30 mouse cellular contexts compared by ENCODE assay signal in the genomic region with DNA sequence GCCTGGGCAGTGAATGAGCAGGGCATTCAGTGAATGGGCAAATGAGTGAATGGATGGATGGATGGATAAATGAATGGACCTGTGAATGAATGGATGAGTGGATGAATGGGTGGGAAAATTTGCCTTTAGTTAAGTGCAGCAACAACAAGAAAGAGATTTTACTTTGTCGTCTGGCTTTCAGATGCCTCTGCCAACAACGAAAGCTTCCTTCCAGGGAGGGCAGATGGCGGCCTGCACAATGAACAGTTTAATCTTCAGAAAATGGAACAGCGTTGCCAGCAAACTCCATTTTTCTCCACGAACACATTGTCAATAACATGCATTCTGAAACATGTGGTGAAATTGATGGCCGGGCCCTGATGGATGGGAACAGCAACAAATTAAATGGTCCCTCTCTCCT.
A peak's percentile ranks its signal among the peaks of the same experiment; 100 is the strongest.
DNase-seq lines count a peak whose midpoint lies in the region; ATAC-seq and TF ChIP-seq lines count a peak whose summit lies in the region.
"Had no signal": no experiment of that assay in that cellular context is flagged by ENCODE, and none has a peak within 500 bp of the region (broad histone marks: within the 10 kb centered on the region; RNA-seq: fewer than 3 reads in every experiment).

No protein-coding gene starts in this region.

- no peak for TF ChIP-seq CTCF in brain, embryonic 14.5 days (IDR thresholded peaks at IDR 0.05; ENCODE audit: borderline replicate concordance, extremely low read depth, insufficient read depth, insufficient read length)
- TF ChIP-seq CTCF in forebrain, postnatal 0 days (IDR thresholded peaks at IDR 0.05; ENCODE audit: low read depth), result no peak

- no peak for TF ChIP-seq POLR2A in brain, embryonic 14.5 days (IDR thresholded peaks at IDR 0.05; ENCODE audit: borderline replicate concordance, extremely low read depth, insufficient read depth, insufficient read length, poor library complexity, severe bottlenecking)

- WGBS in forebrain, embryonic 15.5 days, result 14% methylated on average over 6 of the region's 6 CpGs
- 73% methylated on average over 6 of the region's 6 CpGs for WGBS in forebrain, embryonic 10.5 days
- WGBS in forebrain, postnatal 0 days, result 20% methylated on average over 6 of the region's 6 CpGs
- WGBS in midbrain, embryonic 10.5 days, result 88% methylated on average over 6 of the region's 6 CpGs

- no peak overlapping the region for H3K4me3 ChIP-seq in forebrain, embryonic 15.5 days
- no peak overlapping the region for H3K4me3 ChIP-seq in forebrain, embryonic 10.5 days
- H3K4me3 ChIP-seq in forebrain, postnatal 0 days (ENCODE audit: low read depth, low read length), result no peak overlapping the region
- no peak overlapping the region for H3K4me3 ChIP-seq in midbrain, embryonic 10.5 days
- H3K4me3 ChIP-seq: embryonic facial prominence, embryonic 12.5 days; heart, embryonic 15.5 days; intestine, embryonic 15.5 days; liver, embryonic 13.5 days; lung, embryonic 15.5 days; megakaryocyte, embryonic 14.5 days; neural tube, embryonic 15.5 days had no signal

- H3K4me1 ChIP-seq in forebrain, embryonic 15.5 days, result peaks cover 13% of the 10 kb centered on the region
- peaks cover 17% of the 10 kb centered on the region for H3K4me1 ChIP-seq in forebrain, embryonic 10.5 days
- no peaks in the 10 kb centered on the region for H3K4me1 ChIP-seq in forebrain, postnatal 0 days (ENCODE audit: insufficient read depth)
- no peaks in the 10 kb centered on the region for H3K4me1 ChIP-seq in midbrain, embryonic 10.5 days
- H3K4me1 ChIP-seq: embryonic facial prominence, embryonic 12.5 days; heart, embryonic 15.5 days; intestine, embryonic 15.5 days; liver, embryonic 13.5 days; neural tube, embryonic 15.5 days had no signal

- intact Hi-C loops in heart, postnatal 25 days (cut with DNase I), result no loop called here

- ATAC-seq in forebrain, embryonic 15.5 days (replicated peaks), result no peak; the same call in 1 of the 2 replicates
- peak; percentile 53 for ATAC-seq in forebrain, postnatal 0 days
- ATAC-seq: intestine, embryonic 15.5 days; midbrain, embryonic 16.5 days; Patski had no signal

- no peak overlapping the region for H3K9ac ChIP-seq in forebrain, embryonic 15.5 days (replicated peaks)
- no peak overlapping the region for H3K9ac ChIP-seq in forebrain, postnatal 0 days
- H3K9ac ChIP-seq: embryonic facial prominence, embryonic 12.5 days; heart, embryonic 15.5 days; hindbrain, embryonic 14.5 days; intestine, embryonic 15.5 days; liver, embryonic 13.5 days; lung, embryonic 15.5 days; neural tube, embryonic 15.5 days had no signal

- H3K9me3 ChIP-seq in forebrain, embryonic 15.5 days, result no peaks in the 10 kb centered on the region
- peaks cover 5% of the 10 kb centered on the region; the same call in 1 of the 2 replicates for H3K9me3 ChIP-seq in forebrain, embryonic 10.5 days
- no peaks in the 10 kb centered on the region for H3K9me3 ChIP-seq in forebrain, postnatal 0 days (ENCODE audit: low read length)
- H3K9me3 ChIP-seq in midbrain, embryonic 10.5 days (replicated peaks), result no peaks in the 10 kb centered on the region
- H3K9me3 ChIP-seq: embryonic facial prominence, embryonic 12.5 days; heart, embryonic 15.5 days; intestine, embryonic 15.5 days; liver, embryonic 13.5 days; lung, embryonic 15.5 days; neural tube, embryonic 15.5 days had no signal

- no peak overlapping the region for H3K4me2 ChIP-seq in forebrain, embryonic 15.5 days (replicated peaks)
- H3K4me2 ChIP-seq in forebrain, postnatal 0 days (ENCODE audit: low read depth), result no peak overlapping the region
- H3K4me2 ChIP-seq: embryonic facial prominence, embryonic 12.5 days; heart, embryonic 15.5 days; hindbrain, embryonic 14.5 days; intestine, embryonic 15.5 days; liver, embryonic 13.5 days; lung, embryonic 15.5 days; neural tube, embryonic 15.5 days had no signal

- DNase-seq in forebrain, embryonic 10.5 days (ENCODE audit: extremely low spot score, low spot score), result no peak
- peak; percentile 84 for DNase-seq in brain, embryonic 14.5 days (ENCODE audit: low read depth)
- DNase-seq in forebrain, postnatal 0 days, result peak; percentile 83
- DNase-seq in layer of hippocampus, adult 9-11 months, result peak; percentile 51
- DNase-seq in midbrain, embryonic 10.5 days (ENCODE audit: low spot score), result no peak
- no peak for DNase-seq in c-Kit-positive CD71-positive TER-119-positive erythroid progenitor cells, embryonic 14.5 days (ENCODE audit: low spot score)
- no peak for DNase-seq in heart, postnatal 25 days (ENCODE audit: low spot score)
- DNase-seq: adrenal gland, adult 2 months; B cell, adult 2 months; cerebellum, adult 11 months; cerebellum, postnatal 25 days; heart, postnatal 4 days; kidney, adult 8-10 months; kidney, postnatal 14 days; liver, embryonic 13.5 days; lung, postnatal 36 days; right cerebral cortex, adult 18-20 months; spleen, adult 18-20 months had no signal

- no peaks in the 10 kb centered on the region for H3K36me3 ChIP-seq in forebrain, embryonic 15.5 days
- H3K36me3 ChIP-seq in forebrain, embryonic 10.5 days (replicated peaks), result no peaks in the 10 kb centered on the region
- H3K36me3 ChIP-seq in forebrain, postnatal 0 days (ENCODE audit: insufficient read depth), result no peaks in the 10 kb centered on the region
- no peaks in the 10 kb centered on the region for H3K36me3 ChIP-seq in midbrain, embryonic 10.5 days
- H3K36me3 ChIP-seq: embryonic facial prominence, embryonic 12.5 days; G1E; heart, embryonic 15.5 days; intestine, embryonic 15.5 days; liver, embryonic 13.5 days; lung, embryonic 15.5 days; neural tube, embryonic 15.5 days had no signal

- 0 out of 2 replicates have a peak, but pooled peaks cover 3% of the 10 kb centered on the region for H3K27me3 ChIP-seq in forebrain, embryonic 15.5 days
- H3K27me3 ChIP-seq in forebrain, embryonic 10.5 days (ENCODE audit: poor library complexity, severe bottlenecking), result no peaks in the 10 kb centered on the region
- no peaks in the 10 kb centered on the region for H3K27me3 ChIP-seq in forebrain, postnatal 0 days (ENCODE audit: insufficient read depth, low read length)
- no peaks in the 10 kb centered on the region for H3K27me3 ChIP-seq in midbrain, embryonic 10.5 days (ENCODE audit: low read depth, poor library complexity, severe bottlenecking)
- H3K27me3 ChIP-seq: CH12.LX; embryonic facial prominence, embryonic 12.5 days; heart, embryonic 15.5 days; intestine, embryonic 15.5 days; liver, embryonic 13.5 days; lung, embryonic 15.5 days; megakaryocyte, embryonic 14.5 days; neural tube, embryonic 15.5 days; Patski had no signal

- H3K27ac ChIP-seq in forebrain, embryonic 15.5 days (replicated peaks), result 0 out of 2 replicates have a peak overlapping the region, but pooled peaks have one; percentile 27
- no peak overlapping the region for H3K27ac ChIP-seq in forebrain, embryonic 10.5 days
- no peak overlapping the region for H3K27ac ChIP-seq in forebrain, postnatal 0 days (ENCODE audit: low read depth, low read length)
- H3K27ac ChIP-seq in midbrain, embryonic 10.5 days (replicated peaks), result no peak overlapping the region
- H3K27ac ChIP-seq: embryonic facial prominence, embryonic 12.5 days; heart, embryonic 15.5 days; hindbrain, embryonic 14.5 days; intestine, embryonic 15.5 days; liver, embryonic 13.5 days; lung, embryonic 15.5 days; neural tube, embryonic 15.5 days had no signal

Comparison
In these comparisons a context has a peak if more than half of its experiments do, and no peak if none do; other contexts are left out.
1. DNase-seq: peak in brain, embryonic 14.5 days (single experiment), forebrain, postnatal 0 days (single experiment) and layer of hippocampus, adult 9-11 months (single experiment); none in forebrain, embryonic 10.5 days (single experiment), midbrain, embryonic 10.5 days (single experiment), c-Kit-positive CD71-positive TER-119-positive erythroid progenitor cells, embryonic 14.5 days (single experiment) and heart, postnatal 25 days (single experiment).